Mouse (Mus musculus): ENCODE results near the gene Wwox.

DNA sequence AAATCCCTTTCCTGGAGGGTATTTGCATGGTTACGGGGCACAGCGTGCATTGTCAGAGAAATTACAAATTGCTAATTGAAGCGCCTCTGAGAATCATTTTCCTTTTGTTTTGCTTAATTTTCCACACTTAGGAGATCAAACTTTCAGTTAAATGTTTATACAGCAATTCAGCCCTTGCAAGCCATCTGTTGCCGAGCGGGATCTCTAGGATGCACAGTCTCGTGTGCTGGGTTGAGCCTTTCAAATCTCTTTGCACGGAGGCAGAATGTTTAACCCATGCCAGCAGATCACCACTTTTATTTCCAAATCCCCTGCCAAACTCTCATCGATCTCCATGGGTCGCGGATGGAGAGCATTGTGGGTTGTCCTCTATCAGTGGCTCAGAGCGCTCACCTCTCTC lies 891.2 kb downstream of the Wwox start:
- TF ChIP-seq ZC3H11A (IDR thresholded peaks at IDR 0.05; ENCODE audit: low read depth, low read length) (no peak), MAX (IDR thresholded peaks at IDR 0.05; ENCODE audit: low read length) (no peak), MEF2A (IDR thresholded peaks at IDR 0.05; ENCODE audit: extremely low read depth, insufficient replicate concordance, low read depth, low read length, poor library complexity, severe bottlenecking) (no peak), POLR2AphosphoS2 (IDR thresholded peaks at IDR 0.05; ENCODE audit: low read length) (no peak), CTCF (IDR thresholded peaks at IDR 0.05 in 2 of 3, conservative IDR thresholded peaks at IDR 0.05 in 1 of 3; ENCODE audit: control insufficient read depth in 1 of 3, insufficient read depth in 1 of 3, low read depth in 2 of 3, low read length in 3 of 3, poor library complexity in 1 of 3, severe bottlenecking in 1 of 3) (no peak), ZMIZ1 (IDR thresholded peaks at IDR 0.05; ENCODE audit: low read depth, low read length) (no peak), EP300 (IDR thresholded peaks at IDR 0.05; ENCODE audit: low read depth in 1 of 2, low read length in 2 of 2) (no peak), POLR2A (IDR thresholded peaks at IDR 0.05; ENCODE audit: control insufficient read depth in 1 of 2, insufficient read depth in 1 of 2, low read depth in 1 of 2, low read length in 2 of 2, poor library complexity in 1 of 2) (no peak)
